Mouse (Mus musculus): ENCODE measurements at regions not wholly inside any gene's neighbourhood (a gene's known extent, or its start where the extent isn't known, plus 50 kb on each side); places are given as distances from the start of the nearest gene placed in this dataset.

- Histone ChIP-seq H3K27me3 (ENCODE audit: control insufficient read depth, insufficient read depth, low read length) (no peaks in the 10 kb centered on the region), H3K4me3 (ENCODE audit: insufficient read depth, low read depth, low read length) (no peak overlapping the region), H3K9ac (ENCODE audit: low read depth, low read length) (no peak overlapping the region), H3K27ac (replicated peaks; ENCODE audit: insufficient read depth, low read depth, low read length) (no peak overlapping the region), H3K4me1 (ENCODE audit: control insufficient read depth, insufficient read depth, low read length) (no peaks in the 10 kb centered on the region), H3K36me3 (ENCODE audit: control insufficient read depth, insufficient read depth, low read length) (no peaks in the 10 kb centered on the region), H3K79me2 (ENCODE audit: control insufficient read depth, insufficient read depth, low read length) (no peaks in the 10 kb centered on the region)
- DNase-seq (ENCODE audit: extremely low read depth, low read depth, low spot score) = no peak
- 20% methylated on average over 7 of the region's 7 CpGs for WGBS
- TF ChIP-seq POLR2A (IDR thresholded peaks at IDR 0.05; ENCODE audit: extremely low read depth, insufficient read depth, low read length) (no peak), CTCF (IDR thresholded peaks at IDR 0.05; ENCODE audit: low read depth, low read length) (no peak)
Measured at GRCm38 (mm10) chr4:89621260-89621659, 58.0 kb upstream of the Dmrta1 start.

- Histone ChIP-seq H3K79me2 (ENCODE audit: control insufficient read depth, insufficient read depth, low read length) (no peaks in the 10 kb centered on the region), H3K4me3 (ENCODE audit: insufficient read depth, low read depth, low read length) (no peak overlapping the region), H3K36me3 (ENCODE audit: control insufficient read depth, insufficient read depth, low read length) (no peaks in the 10 kb centered on the region), H3K9ac (ENCODE audit: low read depth, low read length) (no peak overlapping the region), H3K27me3 (ENCODE audit: control insufficient read depth, insufficient read depth, low read length) (no peaks in the 10 kb centered on the region), H3K4me1 (ENCODE audit: control insufficient read depth, insufficient read depth, low read length) (no peaks in the 10 kb centered on the region), H3K27ac (replicated peaks; ENCODE audit: insufficient read depth, low read depth, low read length) (no peak overlapping the region)
- no peak for DNase-seq (ENCODE audit: extremely low read depth, low read depth, low spot score)
- TF ChIP-seq CTCF (IDR thresholded peaks at IDR 0.05; ENCODE audit: low read depth, low read length) (no peak), POLR2A (IDR thresholded peaks at IDR 0.05; ENCODE audit: extremely low read depth, insufficient read depth, low read length) (no peak)
- WGBS = 57% methylated on average over 1 of the region's 1 CpGs
Measured at GRCm38 (mm10) chr4:89604721-89605120, 74.5 kb upstream of the Dmrta1 start.

- 22% methylated on average over 10 of the region's 10 CpGs for WGBS
- H3K27me3 ChIP-seq (ENCODE audit: control insufficient read depth, insufficient read depth, low read length) = no peaks in the 10 kb centered on the region
- H3K4me3 ChIP-seq (ENCODE audit: insufficient read depth, low read depth, low read length) = no peak overlapping the region
- H3K27ac ChIP-seq (replicated peaks; ENCODE audit: insufficient read depth, low read depth, low read length) = no peak overlapping the region
- peak; percentile 19 for DNase-seq (ENCODE audit: extremely low read depth, low read depth, low spot score)
- TF ChIP-seq POLR2A (IDR thresholded peaks at IDR 0.05; ENCODE audit: extremely low read depth, insufficient read depth, low read length) = no peak
- peak; percentile 33; the same call in 1 of the 2 replicates for TF ChIP-seq CTCF (IDR thresholded peaks at IDR 0.05; ENCODE audit: low read depth, low read length)
- H3K36me3 ChIP-seq (ENCODE audit: control insufficient read depth, insufficient read depth, low read length) = no peaks in the 10 kb centered on the region
- H3K4me1 ChIP-seq (ENCODE audit: control insufficient read depth, insufficient read depth, low read length) = no peaks in the 10 kb centered on the region
- no peaks in the 10 kb centered on the region for H3K79me2 ChIP-seq (ENCODE audit: control insufficient read depth, insufficient read depth, low read length)
- H3K9ac ChIP-seq (ENCODE audit: low read depth, low read length) = no peak overlapping the region
Measured at GRCm38 (mm10) chr4:89575529-89575928, 103.7 kb upstream of the Dmrta1 start.

- H3K36me3 ChIP-seq (ENCODE audit: control insufficient read depth, insufficient read depth, low read length) = no peaks in the 10 kb centered on the region
- no peak for TF ChIP-seq CTCF (IDR thresholded peaks at IDR 0.05; ENCODE audit: low read depth, low read length)
- no peak for TF ChIP-seq POLR2A (IDR thresholded peaks at IDR 0.05; ENCODE audit: extremely low read depth, insufficient read depth, low read length)
Measured at GRCm38 (mm10) chr4:89554711-89555466, 124.3 kb upstream of the Dmrta1 start.

GRCm38 (mm10) chr4:89552556-89552955, 126.7 kb upstream of the Dmrta1 start:
- Histone ChIP-seq H3K4me1 (ENCODE audit: control insufficient read depth, insufficient read depth, low read length) (no peaks in the 10 kb centered on the region), H3K27me3 (ENCODE audit: control insufficient read depth, insufficient read depth, low read length) (no peaks in the 10 kb centered on the region; the same call in 1 of the 2 replicates), H3K79me2 (ENCODE audit: control insufficient read depth, insufficient read depth, low read length) (no peaks in the 10 kb centered on the region), H3K9ac (ENCODE audit: low read depth, low read length) (no peak overlapping the region), H3K4me3 (ENCODE audit: insufficient read depth, low read depth, low read length) (no peak overlapping the region), H3K36me3 (ENCODE audit: control insufficient read depth, insufficient read depth, low read length) (no peaks in the 10 kb centered on the region), H3K27ac (replicated peaks; ENCODE audit: insufficient read depth, low read depth, low read length) (no peak overlapping the region)
- no peak for DNase-seq (ENCODE audit: extremely low read depth, low read depth, low spot score)
- no peak for TF ChIP-seq CTCF (IDR thresholded peaks at IDR 0.05; ENCODE audit: low read depth, low read length)
- no peak for TF ChIP-seq POLR2A (IDR thresholded peaks at IDR 0.05; ENCODE audit: extremely low read depth, insufficient read depth, low read length)
- WGBS = 76% methylated on average over 6 of the region's 6 CpGs

More at GRCm38 (mm10) chr4:89554711-89555466, 124.3 kb upstream of the Dmrta1 start:
- H3K27me3 ChIP-seq (ENCODE audit: control insufficient read depth, insufficient read depth, low read length) = no peaks in the 10 kb centered on the region; the same call in 1 of the 2 replicates
- 77% methylated on average over 7 of the region's 7 CpGs for WGBS
- no peak for DNase-seq (ENCODE audit: extremely low read depth, low read depth, low spot score)
- no peaks in the 10 kb centered on the region for H3K4me1 ChIP-seq (ENCODE audit: control insufficient read depth, insufficient read depth, low read length)
- H3K4me3 ChIP-seq (ENCODE audit: insufficient read depth, low read depth, low read length) = no peak overlapping the region
- no peak overlapping the region for H3K27ac ChIP-seq (replicated peaks; ENCODE audit: insufficient read depth, low read depth, low read length)
- no peaks in the 10 kb centered on the region for H3K79me2 ChIP-seq (ENCODE audit: control insufficient read depth, insufficient read depth, low read length)
- no peak overlapping the region for H3K9ac ChIP-seq (ENCODE audit: low read depth, low read length)

GRCm38 (mm10) chr4:89550515-89550914, 128.7 kb upstream of the Dmrta1 start:
- Histone ChIP-seq H3K9ac (ENCODE audit: low read depth, low read length) (no peak overlapping the region), H3K4me1 (ENCODE audit: control insufficient read depth, insufficient read depth, low read length) (no peaks in the 10 kb centered on the region), H3K4me3 (ENCODE audit: insufficient read depth, low read depth, low read length) (no peak overlapping the region), H3K36me3 (ENCODE audit: control insufficient read depth, insufficient read depth, low read length) (no peaks in the 10 kb centered on the region), H3K27ac (replicated peaks; ENCODE audit: insufficient read depth, low read depth, low read length) (no peak overlapping the region), H3K27me3 (ENCODE audit: control insufficient read depth, insufficient read depth, low read length) (no peaks in the 10 kb centered on the region; the same call in 1 of the 2 replicates), H3K79me2 (ENCODE audit: control insufficient read depth, insufficient read depth, low read length) (no peaks in the 10 kb centered on the region)
- 71% methylated on average over 2 of the region's 2 CpGs for WGBS
- no peak for TF ChIP-seq CTCF (IDR thresholded peaks at IDR 0.05; ENCODE audit: low read depth, low read length)
- TF ChIP-seq POLR2A (IDR thresholded peaks at IDR 0.05; ENCODE audit: extremely low read depth, insufficient read depth, low read length) = no peak
- no peak for DNase-seq (ENCODE audit: extremely low read depth, low read depth, low spot score)

All from liver, adult 2 months (tissue).